Mouse (Mus musculus): ENCODE data around the gene Tex261. TPM values are rescaled to one million over a fixed set of nuclear protein-coding genes. Genes with fewer than 3 reads are reported as not detected.

The Tex261 gene
- polyA plus RNA-seq, 1 experiment from 2014 or later = 76.4 TPM

- Histone ChIP-seq H3K9ac (ENCODE audit: low read length) (peak overlapping the region; percentile 96; the same call in 1 of the 2 replicates), H3K27ac (ENCODE audit: low read depth, low read length) (no peak overlapping the region), H3K9me3 (replicated peaks; ENCODE audit: control insufficient read depth, low read length) (no peaks in the 10 kb centered on the region), H3K4me3 (ENCODE audit: low read depth, low read length) (peak overlapping the region; percentile 88; the same call in 1 of the 2 replicates), H3K4me2 (ENCODE audit: low read length) (peak overlapping the region; percentile 79), H3K36me3 (ENCODE audit: control insufficient read depth, insufficient read depth, low read length) (peaks cover 36% of the 10 kb centered on the region), H3K4me1 (ENCODE audit: control insufficient read depth, insufficient read depth, low read length) (peaks cover 11% of the 10 kb centered on the region), H3K27me3 (replicated peaks; ENCODE audit: control insufficient read depth, insufficient read depth, low read length) (no peaks in the 10 kb centered on the region)
- no peak for ATAC-seq
- DNase-seq (ENCODE audit: low spot score) = no peak
- WGBS = 58% methylated on average over 9 of the region's 9 CpGs
These were observed 1.5 kb downstream of the Tex261 start for GRCm38 (mm10) chr6:83774126-83774525.

GRCm38 (mm10) chr6:83768485-83768884 is 7.1 kb downstream of the Tex261 start:
- Histone ChIP-seq H3K4me2 (ENCODE audit: low read length) (no peak overlapping the region), H3K9ac (ENCODE audit: low read length) (no peak overlapping the region), H3K9me3 (replicated peaks; ENCODE audit: control insufficient read depth, low read length) (no peaks in the 10 kb centered on the region), H3K36me3 (ENCODE audit: control insufficient read depth, insufficient read depth, low read length) (peaks cover 40% of the 10 kb centered on the region), H3K4me1 (ENCODE audit: control insufficient read depth, insufficient read depth, low read length) (no peaks in the 10 kb centered on the region), H3K4me3 (ENCODE audit: low read depth, low read length) (no peak overlapping the region), H3K27me3 (replicated peaks; ENCODE audit: control insufficient read depth, insufficient read depth, low read length) (peaks cover 5% of the 10 kb centered on the region; the same call in 1 of the 2 replicates), H3K27ac (ENCODE audit: low read depth, low read length) (no peak overlapping the region)
- no peak for ATAC-seq
- DNase-seq (ENCODE audit: low spot score) = no peak
- 94% methylated on average over 5 of the region's 5 CpGs for WGBS

- Histone ChIP-seq H3K27ac (ENCODE audit: low read depth, low read length) (no peak overlapping the region), H3K36me3 (ENCODE audit: control insufficient read depth, insufficient read depth, low read length) (peaks cover 28% of the 10 kb centered on the region), H3K9ac (ENCODE audit: low read length) (no peak overlapping the region), H3K27me3 (replicated peaks; ENCODE audit: control insufficient read depth, insufficient read depth, low read length) (peaks cover 18% of the 10 kb centered on the region), H3K4me1 (ENCODE audit: control insufficient read depth, insufficient read depth, low read length) (peaks cover 5% of the 10 kb centered on the region; the same call in 1 of the 2 replicates), H3K4me2 (ENCODE audit: low read length) (no peak overlapping the region), H3K9me3 (replicated peaks; ENCODE audit: control insufficient read depth, low read length) (no peaks in the 10 kb centered on the region), H3K4me3 (ENCODE audit: low read depth, low read length) (no peak overlapping the region)
- ATAC-seq (no peak), DNase-seq (ENCODE audit: low spot score) (no peak)
- 94% methylated on average over 3 of the region's 3 CpGs for WGBS
These were observed 8.6 kb downstream of the Tex261 start for GRCm38 (mm10) chr6:83766982-83767381.

- H3K27ac ChIP-seq (ENCODE audit: low read depth, low read length) = no peak overlapping the region
- H3K4me3 ChIP-seq (ENCODE audit: low read depth, low read length) = peak overlapping the region; percentile 16
- WGBS = 2% methylated on average over 35 of the region's 35 CpGs
- H3K9ac ChIP-seq (ENCODE audit: low read length) = peak overlapping the region; percentile 22; the same call in 1 of the 2 replicates
- H3K4me1 ChIP-seq (ENCODE audit: control insufficient read depth, insufficient read depth, low read length) = peaks cover 5% of the 10 kb centered on the region; the same call in 1 of the 2 replicates
- H3K27me3 ChIP-seq (replicated peaks; ENCODE audit: control insufficient read depth, insufficient read depth, low read length) = peaks cover 48% of the 10 kb centered on the region
- DNase-seq (ENCODE audit: low spot score) (peak; percentile 23), ATAC-seq (peak; percentile 32)
- no peaks in the 10 kb centered on the region for H3K36me3 ChIP-seq (ENCODE audit: control insufficient read depth, insufficient read depth, low read length)
- H3K4me2 ChIP-seq (ENCODE audit: low read length) = peak overlapping the region; percentile 49
- H3K9me3 ChIP-seq (replicated peaks; ENCODE audit: control insufficient read depth, low read length) = no peaks in the 10 kb centered on the region
These were observed 12.7 kb downstream of the Tex261 start for GRCm38 (mm10) chr6:83762880-83763431.

- Histone ChIP-seq H3K9me3 (replicated peaks; ENCODE audit: control insufficient read depth, low read length) (no peaks in the 10 kb centered on the region), H3K4me3 (ENCODE audit: low read depth, low read length) (peak within 1 kb of the TSS; percentile 16), H3K36me3 (ENCODE audit: control insufficient read depth, insufficient read depth, low read length) (no peaks in the 10 kb centered on the region), H3K27ac (ENCODE audit: low read depth, low read length) (no peak within 1 kb of the TSS), H3K4me1 (ENCODE audit: control insufficient read depth, insufficient read depth, low read length) (peaks cover 5% of the 10 kb centered on the region; the same call in 1 of the 2 replicates), H3K27me3 (replicated peaks; ENCODE audit: control insufficient read depth, insufficient read depth, low read length) (peaks cover 54% of the 10 kb centered on the region), H3K4me2 (ENCODE audit: low read length) (peak within 1 kb of the TSS; percentile 49), H3K9ac (ENCODE audit: low read length) (peak within 1 kb of the TSS; percentile 22; the same call in 1 of the 2 replicates)
- DNase-seq (ENCODE audit: low spot score) = no peak
- 24% methylated on average over 6 of the region's 6 CpGs for WGBS
- no peak for ATAC-seq
These were observed 13.3 kb downstream of the Tex261 start, which contains the start of gene Ankrd53 for GRCm38 (mm10) chr6:83762344-83762743. Ankrd53 (plus strand) TSS chr6:83762644.

- H3K36me3 ChIP-seq (ENCODE audit: control insufficient read depth, insufficient read depth, low read length) = no peaks in the 10 kb centered on the region
- 74% methylated on average over 9 of the region's 9 CpGs for WGBS
- no peaks in the 10 kb centered on the region for H3K4me1 ChIP-seq (ENCODE audit: control insufficient read depth, insufficient read depth, low read length)
- no peak overlapping the region for H3K27ac ChIP-seq (ENCODE audit: low read depth, low read length)
- H3K9ac ChIP-seq (ENCODE audit: low read length) = no peak overlapping the region
- no peaks in the 10 kb centered on the region for H3K9me3 ChIP-seq (replicated peaks; ENCODE audit: control insufficient read depth, low read length)
- H3K4me2 ChIP-seq (ENCODE audit: low read length) = no peak overlapping the region
- DNase-seq (ENCODE audit: low spot score) (no peak), ATAC-seq (no peak)
- H3K4me3 ChIP-seq (ENCODE audit: low read depth, low read length) = no peak overlapping the region
- H3K27me3 ChIP-seq (replicated peaks; ENCODE audit: control insufficient read depth, insufficient read depth, low read length) = peaks cover 39% of the 10 kb centered on the region
These were observed 19.6 kb downstream of the Tex261 start for GRCm38 (mm10) chr6:83756051-83756450.

GRCm38 (mm10) chr6:83750171-83750684 is 25.4 kb downstream of the Tex261 start:
- H3K36me3 ChIP-seq (ENCODE audit: control insufficient read depth, insufficient read depth, low read length) = no peaks in the 10 kb centered on the region
- DNase-seq (ENCODE audit: low spot score) = peak; percentile 66
- no peaks in the 10 kb centered on the region for H3K4me1 ChIP-seq (ENCODE audit: control insufficient read depth, insufficient read depth, low read length)
- H3K9me3 ChIP-seq (replicated peaks; ENCODE audit: control insufficient read depth, low read length) = no peaks in the 10 kb centered on the region
- no peak overlapping the region for H3K27ac ChIP-seq (ENCODE audit: low read depth, low read length)
- peaks cover 4% of the 10 kb centered on the region; the same call in 1 of the 2 replicates for H3K27me3 ChIP-seq (replicated peaks; ENCODE audit: control insufficient read depth, insufficient read depth, low read length)
- WGBS = 11% methylated on average over 11 of the region's 11 CpGs
- ATAC-seq = peak; percentile 46; the same call in 1 of the 2 replicates
- H3K4me3 ChIP-seq (ENCODE audit: low read depth, low read length) = no peak overlapping the region
- H3K4me2 ChIP-seq (ENCODE audit: low read length) = no peak overlapping the region
- H3K9ac ChIP-seq (ENCODE audit: low read length) = no peak overlapping the region

- H3K4me3 ChIP-seq (ENCODE audit: low read depth, low read length) = no peak overlapping the region
- no peaks in the 10 kb centered on the region for H3K4me1 ChIP-seq (ENCODE audit: control insufficient read depth, insufficient read depth, low read length)
- H3K27me3 ChIP-seq (replicated peaks; ENCODE audit: control insufficient read depth, insufficient read depth, low read length) = peaks cover 4% of the 10 kb centered on the region; the same call in 1 of the 2 replicates
- no peak overlapping the region for H3K27ac ChIP-seq (ENCODE audit: low read depth, low read length)
- no peak overlapping the region for H3K9ac ChIP-seq (ENCODE audit: low read length)
- no peaks in the 10 kb centered on the region for H3K9me3 ChIP-seq (replicated peaks; ENCODE audit: control insufficient read depth, low read length)
- WGBS = 31% methylated on average over 3 of the region's 3 CpGs
- DNase-seq (ENCODE audit: low spot score) = no peak
- ATAC-seq = no peak
- no peak overlapping the region for H3K4me2 ChIP-seq (ENCODE audit: low read length)
- H3K36me3 ChIP-seq (ENCODE audit: control insufficient read depth, insufficient read depth, low read length) = no peaks in the 10 kb centered on the region
These were observed 26.3 kb downstream of the Tex261 start for GRCm38 (mm10) chr6:83749286-83749685.

- Histone ChIP-seq H3K4me1 (ENCODE audit: control insufficient read depth, insufficient read depth, low read length) (no peaks in the 10 kb centered on the region), H3K36me3 (ENCODE audit: control insufficient read depth, insufficient read depth, low read length) (no peaks in the 10 kb centered on the region), H3K9ac (ENCODE audit: low read length) (no peak overlapping the region), H3K27me3 (replicated peaks; ENCODE audit: control insufficient read depth, insufficient read depth, low read length) (no peaks in the 10 kb centered on the region), H3K4me3 (ENCODE audit: low read depth, low read length) (no peak overlapping the region), H3K27ac (ENCODE audit: low read depth, low read length) (no peak overlapping the region), H3K9me3 (replicated peaks; ENCODE audit: control insufficient read depth, low read length) (no peaks in the 10 kb centered on the region), H3K4me2 (ENCODE audit: low read length) (no peak overlapping the region)
- DNase-seq (ENCODE audit: low spot score) (no peak), ATAC-seq (no peak)
- WGBS = 57% methylated on average over 2 of the region's 2 CpGs
These were observed 30.1 kb downstream of the Tex261 start for GRCm38 (mm10) chr6:83745466-83745865.

Data from forebrain, embryonic 14.5 days (tissue).